Mouse (Mus musculus) liver, adult 2 months (tissue): ENCODE measurements around the gene Ten1.

Source experiments
- CTCF ChIP-seq: fragments of 200-500 bp; IDR thresholded peaks from 2 replicates; pipeline ENCODE4 v1.5.1; 2011; ENCODE audit warnings: low read depth, low read length, control low read depth
- POLR2A ChIP-seq: fragments of 200-500 bp; IDR thresholded peaks from 2 replicates; pipeline ENCODE4 v1.6.1; 2011; ENCODE audit warnings: low read length, control low read depth; ENCODE audit not compliant: insufficient read depth; ENCODE audit errors: extremely low read depth

GRCm38 (mm10) chr11:116255982-116256675, 57.5 kb downstream of the Ten1 start:
- TF ChIP-seq POLR2A (no peak), CTCF (no peak)
